Mouse (Mus musculus) intestine, postnatal 0 days (tissue): ENCODE measurements around the gene Mrpl54. TPM values are rescaled to one million over a fixed set of nuclear protein-coding genes. Genes with fewer than 3 reads are reported as not detected.

Experiments
- ATAC-seq: fragments of 200-750 bp; cut with Nextera tagmentation; 2 replicates; pipeline ENCODE4 v1.8.0; 2017; ENCODE audit warnings: mild to moderate bottlenecking, moderate TSS enrichment, moderate library complexity
- H3K27ac ChIP-seq: fragments of 300-500 bp; sonication (generic); 2 replicates; pipeline ENCODE4 v1.5.1; 2014; ENCODE audit warnings: mild to moderate bottlenecking, low read depth, low read length, moderate library complexity
- H3K27me3 ChIP-seq: fragments of 300-500 bp; sonication (generic); replicated peaks from 2 replicates; pipeline ENCODE4 v1.6.1; 2014; ENCODE audit warnings: low read length, mixed read lengths; ENCODE audit not compliant: control insufficient read depth, insufficient read depth
- H3K36me3 ChIP-seq: fragments of 300-500 bp; sonication (generic); 2 replicates; pipeline ENCODE4 v1.6.1; 2014; ENCODE audit warnings: mild to moderate bottlenecking, moderate library complexity; ENCODE audit not compliant: control insufficient read depth, insufficient read depth
- H3K4me1 ChIP-seq: fragments of 300-500 bp; sonication (generic); replicated peaks from 2 replicates; pipeline ENCODE4 v1.6.1; 2014; ENCODE audit warnings: antibody characterized with exemption, low read length, mixed read lengths; ENCODE audit not compliant: control insufficient read depth, insufficient read depth
- H3K4me2 ChIP-seq: fragments of 300-500 bp; sonication (generic); replicated peaks from 2 replicates; pipeline ENCODE4 v1.6.1; 2014; ENCODE audit warnings: low read depth, mild to moderate bottlenecking, moderate library complexity
- H3K4me3 ChIP-seq: fragments of 300-500 bp; sonication (generic); 2 replicates; pipeline ENCODE4 v1.5.1; 2014; ENCODE audit warnings: low read depth, low read length
- H3K9ac ChIP-seq: fragments of 300-500 bp; sonication (generic); 2 replicates; pipeline ENCODE4 v1.6.1; 2014; ENCODE audit warnings: mild to moderate bottlenecking, low read depth, low read length
- H3K9me3 ChIP-seq: fragments of 300-500 bp; sonication (generic); 2 replicates; pipeline ENCODE4 v1.6.1; 2016; ENCODE audit warnings: mixed run types; ENCODE audit not compliant: control insufficient read depth
- CTCF ChIP-seq: sonication (generic); IDR thresholded peaks from 2 replicates; pipeline ENCODE4 v1.5.1; 2016; ENCODE audit warnings: low read depth, mild to moderate bottlenecking, control low read depth, antibody characterized with exemption, moderate library complexity
- WGBS: fragments of 180-500 bp; shearing (Covaris S2); extraction: QIAGEN DNeasy Blood & Tissue Kit; methylation state at CpG from one replicate; pipeline ENCODE4 v1.1.7; 2014; 5-methylcytosine and 5-hydroxymethylcytosine counted together
- polyA plus RNA-seq: library from polyadenylated mRNA; unstranded; fragments of >200 nt; fragmentation: Nextera tagmentation; extraction: Ambion mirVana; gene quantifications from 2 replicates; pipeline ENCODE4 v1.2.1, GENCODE M21; 2015

Gene Mrpl54
- polyA plus RNA-seq, 1 experiment from 2014 or later, result 287 TPM

DNA sequence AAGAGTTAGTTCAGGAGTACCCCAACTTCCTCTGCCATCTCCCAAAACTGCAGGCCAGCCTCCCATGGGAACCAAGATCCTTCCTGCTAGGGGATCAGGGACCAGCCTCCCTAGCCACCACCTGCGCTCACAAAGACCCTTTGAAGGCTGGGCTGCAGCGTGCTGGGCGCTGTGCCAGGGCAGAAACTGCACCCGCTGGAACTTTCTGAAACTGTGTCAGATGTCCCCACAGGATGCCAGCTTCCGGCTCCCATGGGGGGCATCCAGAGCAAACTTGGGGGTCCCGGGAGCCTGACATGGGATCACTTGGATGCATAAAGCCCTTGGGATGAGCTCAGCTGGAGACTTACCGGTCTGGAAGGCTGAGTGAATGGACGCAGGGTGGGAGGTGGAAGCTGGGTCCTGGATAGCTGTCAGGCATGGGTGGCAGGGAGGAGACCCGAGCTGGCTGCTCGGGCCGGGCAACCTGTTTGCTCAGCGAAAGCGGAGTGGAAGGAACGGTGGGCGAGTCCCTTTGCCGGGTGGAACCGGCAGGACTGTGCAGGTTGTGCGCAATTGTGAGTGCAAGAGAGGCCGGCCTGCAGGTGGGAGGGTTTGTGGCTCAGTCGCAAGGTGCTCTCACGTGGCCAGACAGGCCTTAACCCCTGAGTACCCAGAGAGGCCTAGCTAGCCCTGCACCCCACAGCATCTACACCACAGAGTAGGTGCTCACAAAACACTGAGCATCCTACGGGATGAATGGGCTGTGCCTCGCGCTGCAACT is 24.1 kb upstream of the Mrpl54 start:
- Histone ChIP-seq H3K9ac (peak overlapping the region; percentile 52), H3K4me1 (peaks cover 14% of the 10 kb centered on the region), H3K36me3 (no peaks in the 10 kb centered on the region), H3K4me2 (peak overlapping the region; percentile 60), H3K4me3 (peak overlapping the region; percentile 52), H3K9me3 (no peaks in the 10 kb centered on the region), H3K27me3 (no peaks in the 10 kb centered on the region), H3K27ac (peak overlapping the region; percentile 92)
- 13% methylated on average over 24 of the region's 24 CpGs for WGBS
- no peak for TF ChIP-seq CTCF
- ATAC-seq, result peak; percentile 11

DNA sequence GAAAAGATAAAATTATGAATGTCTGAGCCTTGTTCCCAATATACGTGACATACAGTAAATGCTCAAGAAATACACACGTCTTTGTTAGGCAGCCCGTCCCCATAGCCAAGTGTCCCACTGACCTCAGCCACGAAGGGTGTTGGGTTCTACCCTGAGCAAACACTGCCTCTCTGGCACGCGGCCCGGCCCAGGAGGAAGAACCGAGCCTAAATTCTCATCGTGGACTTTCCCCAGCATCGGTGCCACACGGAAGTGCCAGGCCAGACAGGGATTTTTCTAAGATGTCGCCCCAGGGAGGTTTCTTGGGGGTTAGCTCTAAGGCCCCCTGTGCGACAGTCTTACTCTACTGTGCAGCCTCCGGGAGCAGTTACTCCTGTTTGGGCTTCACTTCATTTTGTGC is 23.1 kb upstream of the Mrpl54 start:
- Histone ChIP-seq H3K4me1 (peaks cover 14% of the 10 kb centered on the region), H3K36me3 (no peaks in the 10 kb centered on the region), H3K9me3 (no peaks in the 10 kb centered on the region), H3K27me3 (no peaks in the 10 kb centered on the region), H3K4me2 (peak overlapping the region; percentile 60), H3K27ac (peak overlapping the region; percentile 92), H3K9ac (peak overlapping the region; percentile 52), H3K4me3 (peak overlapping the region; percentile 52)
- no peak for TF ChIP-seq CTCF
- peak; percentile 7; the same call in 1 of the 2 replicates for ATAC-seq
- WGBS, result 25% methylated on average over 14 of the region's 14 CpGs

DNA sequence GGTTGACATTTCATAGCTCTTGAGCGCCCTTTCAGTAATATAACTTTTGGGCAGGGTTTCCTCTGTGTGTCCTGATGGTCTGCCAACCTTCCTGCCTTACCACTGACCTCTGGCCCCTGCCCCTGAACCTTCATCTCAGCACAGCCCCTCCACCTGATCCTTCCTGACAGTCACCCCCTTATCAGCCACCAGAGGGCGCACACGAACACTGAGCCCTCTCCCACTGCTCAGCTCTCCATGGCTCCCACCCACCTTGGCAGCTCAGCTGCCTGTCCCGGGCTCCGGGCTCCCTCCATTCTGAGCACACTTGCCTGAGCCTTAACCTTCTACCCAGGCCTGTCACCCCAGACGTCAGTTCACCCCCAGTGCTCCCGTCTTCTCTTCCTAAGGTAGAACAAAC is 22.5 kb upstream of the Mrpl54 start:
- no peaks in the 10 kb centered on the region for H3K9me3 ChIP-seq
- peak; percentile 97 for TF ChIP-seq CTCF
- H3K4me2 ChIP-seq, result peak overlapping the region; percentile 60
- WGBS, result 2% methylated on average over 7 of the region's 7 CpGs
- peak; percentile 1; the same call in 1 of the 2 replicates for ATAC-seq
- H3K36me3 ChIP-seq, result no peaks in the 10 kb centered on the region
- no peaks in the 10 kb centered on the region for H3K27me3 ChIP-seq
- peak overlapping the region; percentile 92 for H3K27ac ChIP-seq
- peaks cover 14% of the 10 kb centered on the region for H3K4me1 ChIP-seq
- peak overlapping the region; percentile 52; the same call in 1 of the 2 replicates for H3K9ac ChIP-seq
- H3K4me3 ChIP-seq, result peak overlapping the region; percentile 52

DNA sequence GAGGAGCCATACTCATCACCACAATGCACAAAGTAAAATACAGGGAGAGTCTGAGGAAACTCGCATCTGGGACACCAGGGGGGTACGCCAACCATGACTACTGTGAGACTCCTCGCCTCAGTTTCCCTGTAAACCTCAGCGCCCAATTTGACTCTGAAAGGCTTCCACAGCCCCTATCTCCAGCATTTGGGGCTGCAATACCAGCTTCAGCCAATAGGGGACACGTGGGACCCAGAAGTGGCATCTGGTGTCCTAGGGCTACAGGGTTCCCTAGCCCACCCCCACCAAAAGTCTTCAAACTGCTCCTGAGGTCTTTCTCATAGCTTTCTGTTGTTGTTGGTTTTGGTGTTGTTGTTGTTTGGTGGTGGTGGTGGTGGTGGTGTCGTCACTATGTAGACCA is 21.9 kb upstream of the Mrpl54 start:
- Histone ChIP-seq H3K4me3 (no peak overlapping the region), H3K9ac (no peak overlapping the region), H3K9me3 (no peaks in the 10 kb centered on the region), H3K4me2 (peak overlapping the region; percentile 60), H3K27ac (peak overlapping the region; percentile 23), H3K4me1 (peaks cover 8% of the 10 kb centered on the region), H3K27me3 (no peaks in the 10 kb centered on the region), H3K36me3 (no peaks in the 10 kb centered on the region)
- TF ChIP-seq CTCF, result peak; percentile 75
- 40% methylated on average over 6 of the region's 6 CpGs for WGBS
- ATAC-seq, result no peak

DNA sequence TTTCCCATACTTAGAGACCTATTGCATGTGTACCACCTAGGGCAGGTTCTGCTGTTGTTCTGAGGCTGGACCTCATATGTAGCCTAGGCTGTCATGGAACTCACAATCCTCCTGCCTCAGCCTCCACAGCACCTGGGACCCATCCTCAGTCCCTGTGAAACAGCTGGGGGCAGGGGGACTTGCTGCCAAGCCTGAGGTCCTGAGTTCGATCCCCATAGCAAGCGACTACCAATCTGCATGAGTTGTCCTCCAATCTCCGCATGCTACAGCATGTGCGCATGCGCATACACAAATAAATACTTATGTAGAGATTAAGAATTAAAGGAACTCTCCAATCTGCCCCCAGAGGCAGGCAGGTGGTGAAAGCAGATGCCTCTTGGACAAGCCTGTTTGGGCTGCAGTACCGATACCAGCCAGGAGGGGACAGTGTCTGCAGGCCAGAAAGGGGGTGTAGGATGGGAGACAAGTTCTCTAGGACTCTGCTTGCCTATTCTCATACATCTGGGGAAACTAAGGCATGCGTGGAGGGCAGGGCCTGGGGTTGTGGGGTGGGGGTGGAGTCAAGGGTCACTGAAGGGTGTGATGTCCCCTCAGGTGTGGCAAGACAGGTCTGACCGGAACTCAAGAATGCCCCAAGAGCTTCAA is 20.9 kb upstream of the Mrpl54 start:
- Histone ChIP-seq H3K4me2 (peak overlapping the region; percentile 60), H3K27me3 (no peaks in the 10 kb centered on the region), H3K9ac (no peak overlapping the region), H3K36me3 (no peaks in the 10 kb centered on the region; the same call in 1 of the 2 replicates), H3K27ac (peak overlapping the region; percentile 92), H3K4me1 (peaks cover 7% of the 10 kb centered on the region; the same call in 1 of the 2 replicates), H3K9me3 (no peaks in the 10 kb centered on the region), H3K4me3 (no peak overlapping the region)
- peak; percentile 96 for TF ChIP-seq CTCF
- ATAC-seq, result no peak
- 56% methylated on average over 8 of the region's 8 CpGs for WGBS

DNA sequence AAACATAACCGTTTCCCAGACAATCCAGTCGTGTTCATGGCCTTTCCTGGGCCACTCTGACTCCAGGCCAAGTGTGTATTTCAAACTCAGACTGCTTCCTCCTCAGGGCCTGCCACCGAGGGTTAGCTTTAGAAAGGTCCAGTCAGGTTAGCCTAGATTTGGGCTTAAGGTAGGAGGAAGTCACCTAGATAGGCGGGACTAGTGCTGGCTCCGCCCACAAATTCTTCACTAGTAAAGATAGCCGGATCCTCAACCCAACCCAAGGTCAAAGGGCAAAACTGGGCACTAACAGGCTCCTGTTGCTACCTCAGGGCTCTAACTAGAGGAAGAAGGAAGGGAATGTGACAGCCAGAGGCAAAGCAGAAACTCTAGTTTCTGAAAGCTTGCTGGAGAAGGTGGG is 19.9 kb upstream of the Mrpl54 start:
- peak; percentile 32 for ATAC-seq
- H3K9me3 ChIP-seq, result no peaks in the 10 kb centered on the region
- 19% methylated on average over 6 of the region's 6 CpGs for WGBS
- TF ChIP-seq CTCF, result no peak
- H3K27ac ChIP-seq, result peak overlapping the region; percentile 92
- 0 out of 2 replicates have a peak overlapping the region, but pooled peaks have one; percentile 63 for H3K9ac ChIP-seq
- no peaks in the 10 kb centered on the region for H3K27me3 ChIP-seq
- H3K4me3 ChIP-seq, result peak overlapping the region; percentile 62; the same call in 1 of the 2 replicates
- H3K4me2 ChIP-seq, result peak overlapping the region; percentile 60
- H3K4me1 ChIP-seq, result peaks cover 7% of the 10 kb centered on the region; the same call in 1 of the 2 replicates
- H3K36me3 ChIP-seq, result peaks cover under 1% of the 10 kb centered on the region; the same call in 1 of the 2 replicates
